Mouse (Mus musculus): Measurements from ENCODE around the gene Tarbp2.
A peak's percentile ranks its signal among the peaks of the same experiment; 100 is the strongest.

The Tarbp2 gene

GRCm38 (mm10) chr15:102517976-102518858 is at the start of gene Tarbp2:
Gene Tarbp2, plus strand, starts transcription at chr15:102518192.
- peak; percentile 100 for DNase-seq (ENCODE audit: low spot score in 2 of 2)

- DNase-seq (ENCODE audit: low spot score in 2 of 2), result no peak
These were observed 49.2 kb upstream of the Tarbp2 start for GRCm38 (mm10) chr15:102468675-102469370.

DNA sequence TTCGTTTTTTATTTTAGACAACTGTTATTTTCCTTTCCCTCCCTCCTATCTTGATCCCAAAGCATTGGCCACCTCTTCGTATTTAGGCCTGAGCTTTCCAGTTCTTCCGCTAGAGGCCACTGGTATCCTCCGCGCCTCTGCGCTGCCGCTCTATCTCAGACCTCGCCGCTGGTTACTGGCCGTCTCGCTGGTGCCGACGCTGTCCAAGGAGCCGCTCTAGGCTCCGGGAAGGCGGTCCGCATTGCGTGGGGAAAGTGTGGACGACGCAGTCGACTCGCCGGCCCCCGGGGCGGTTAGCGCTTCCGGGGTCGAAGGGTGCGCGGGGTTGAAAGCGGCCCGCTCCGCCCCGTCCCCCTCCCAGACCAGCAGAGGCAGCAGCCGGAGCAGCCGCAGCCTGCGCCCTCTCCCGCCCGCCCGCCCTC is 47.8 kb upstream of the Tarbp2 start, which contains the start of gene Pcbp2:
Pcbp2 (plus strand) TSS at position 357 of the 422 bp plus-strand sequence.
- DNase-seq (ENCODE audit: low spot score in 2 of 2), result peak; percentile 85 to 89

GRCm38 (mm10) chr15:102470605-102471294 is 47.2 kb upstream of the Tarbp2 start:
- DNase-seq (ENCODE audit: low spot score in 2 of 2), result peak; percentile 61 to 64

DNA sequence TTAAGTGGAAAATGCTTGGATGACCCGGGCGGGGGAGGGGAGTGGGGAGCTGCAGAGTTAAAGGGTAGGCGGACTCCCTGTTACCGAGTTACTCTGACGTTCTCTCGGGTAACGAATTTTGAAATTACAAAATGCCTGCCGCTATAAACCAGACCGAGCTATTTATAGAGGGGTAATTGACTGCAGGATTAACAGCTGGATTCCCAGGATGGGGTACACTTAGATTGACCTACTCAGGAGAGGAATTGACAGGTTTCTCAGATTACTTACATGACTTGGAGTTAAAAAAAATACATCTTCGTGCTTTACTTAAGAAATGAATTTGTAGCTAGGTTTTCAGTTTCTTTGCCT is 46.7 kb upstream of the Tarbp2 start:
- no peak for DNase-seq (ENCODE audit: low spot score in 2 of 2)

DNA sequence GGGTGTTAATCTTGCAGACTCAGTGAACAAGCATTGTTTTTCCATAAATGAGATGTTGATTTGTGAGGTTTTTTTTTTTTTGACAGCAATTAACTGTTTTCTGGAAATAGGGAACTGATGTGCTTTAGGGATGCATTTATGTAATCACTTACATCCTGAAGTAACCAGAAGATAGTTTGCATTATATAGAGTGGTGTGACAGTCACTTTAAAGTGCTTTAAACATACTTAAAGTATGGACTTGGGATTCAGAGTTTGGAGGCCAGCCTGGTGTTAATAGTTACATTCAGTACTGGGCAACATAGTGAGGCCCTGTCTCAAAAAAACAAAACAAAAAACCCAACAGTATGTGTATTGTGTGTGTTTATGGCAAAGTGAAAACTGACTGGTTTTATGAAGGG is 46.3 kb upstream of the Tarbp2 start:
- no peak for DNase-seq (ENCODE audit: low spot score in 2 of 2)

GRCm38 (mm10) chr15:102473246-102473645 is 44.7 kb upstream of the Tarbp2 start:
- DNase-seq (ENCODE audit: low spot score in 2 of 2), result no peak

DNA sequence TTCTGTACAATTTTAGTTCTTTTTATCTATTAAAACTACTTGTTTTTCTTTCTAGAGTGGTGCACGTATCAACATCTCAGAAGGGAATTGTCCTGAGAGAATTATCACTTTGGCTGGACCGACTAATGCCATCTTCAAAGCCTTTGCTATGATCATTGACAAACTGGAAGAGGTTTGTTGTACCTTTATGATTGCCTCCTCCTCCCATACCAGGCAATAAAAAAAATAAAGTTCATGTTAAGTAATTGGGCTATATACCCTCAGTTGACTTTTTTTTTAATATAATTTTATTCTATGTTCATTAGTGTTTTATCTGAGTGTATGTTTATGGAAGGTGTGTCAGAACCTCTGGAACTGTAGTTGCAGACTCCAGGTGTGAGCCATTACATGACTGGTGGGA is 43.5 kb upstream of the Tarbp2 start:
- DNase-seq (ENCODE audit: low spot score in 2 of 2), result no peak

DNA sequence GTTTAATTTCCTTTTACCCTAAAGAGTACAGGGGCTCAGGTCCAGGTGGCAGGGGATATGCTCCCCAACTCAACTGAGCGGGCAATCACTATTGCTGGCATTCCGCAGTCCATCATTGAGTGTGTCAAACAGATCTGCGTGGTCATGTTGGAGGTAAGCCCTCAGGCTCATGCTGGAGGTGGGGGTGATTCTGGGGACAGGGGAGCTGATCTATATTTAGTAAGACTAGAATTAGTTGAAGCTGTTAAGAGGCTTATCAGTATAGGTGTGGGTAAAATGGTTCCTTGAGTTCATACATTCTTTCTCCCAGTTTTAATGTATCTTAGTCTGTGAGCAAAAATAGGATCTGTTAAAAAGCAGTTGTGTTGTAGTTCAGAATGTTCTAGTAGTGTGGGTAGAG is 34.9 kb upstream of the Tarbp2 start:
- DNase-seq (ENCODE audit: low spot score in 2 of 2), result no peak

- DNase-seq (ENCODE audit: low spot score in 2 of 2), result no peak
These were observed 32.1 kb upstream of the Tarbp2 start for GRCm38 (mm10) chr15:102485853-102486252.

GRCm38 (mm10) chr15:102487664-102488063 is 30.3 kb upstream of the Tarbp2 start:
- no peak for DNase-seq (ENCODE audit: low spot score in 2 of 2)

GRCm38 (mm10) chr15:102498322-102498721 is 19.7 kb upstream of the Tarbp2 start:
- no peak for DNase-seq (ENCODE audit: low spot score in 2 of 2)

GRCm38 (mm10) chr15:102499370-102499769 is 18.6 kb upstream of the Tarbp2 start:
- DNase-seq (ENCODE audit: low spot score in 2 of 2), result no peak

- no peak for DNase-seq (ENCODE audit: low spot score in 2 of 2)
These were observed 18.1 kb upstream of the Tarbp2 start for GRCm38 (mm10) chr15:102499851-102500250.

- no peak for DNase-seq (ENCODE audit: low spot score in 2 of 2)
These were observed 17.5 kb upstream of the Tarbp2 start for GRCm38 (mm10) chr15:102500479-102500878.

- DNase-seq (ENCODE audit: low spot score in 2 of 2), result no peak
These were observed 16.7 kb upstream of the Tarbp2 start for GRCm38 (mm10) chr15:102501084-102501814.

- no peak for DNase-seq (ENCODE audit: low spot score in 2 of 2)
These were observed 15.6 kb upstream of the Tarbp2 start for GRCm38 (mm10) chr15:102502254-102502840.

DNA sequence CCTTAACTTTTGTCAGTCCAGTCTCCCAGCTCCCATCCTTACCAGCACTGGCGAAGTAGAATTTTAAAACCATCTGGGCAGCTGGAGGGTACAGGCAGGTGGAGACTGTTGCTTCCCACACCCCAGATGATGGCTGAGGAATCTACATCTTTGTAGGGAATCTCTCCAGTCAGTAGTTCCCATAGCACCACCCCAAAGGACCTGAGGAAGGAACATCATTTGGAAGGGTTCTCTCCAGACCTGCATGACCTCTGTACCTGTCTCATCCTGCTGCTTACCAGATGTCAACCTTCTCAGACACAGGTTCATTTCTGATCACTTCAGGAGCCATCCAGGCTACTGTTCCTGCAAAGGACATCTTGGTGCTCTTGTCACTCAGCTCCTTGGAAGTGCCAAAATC is 14.5 kb upstream of the Tarbp2 start, which contains the start of gene Gm10337:
Gm10337 (plus strand) TSS at position 276 of the 400 bp plus-strand sequence.
- DNase-seq (ENCODE audit: low spot score in 2 of 2), result no peak

DNA sequence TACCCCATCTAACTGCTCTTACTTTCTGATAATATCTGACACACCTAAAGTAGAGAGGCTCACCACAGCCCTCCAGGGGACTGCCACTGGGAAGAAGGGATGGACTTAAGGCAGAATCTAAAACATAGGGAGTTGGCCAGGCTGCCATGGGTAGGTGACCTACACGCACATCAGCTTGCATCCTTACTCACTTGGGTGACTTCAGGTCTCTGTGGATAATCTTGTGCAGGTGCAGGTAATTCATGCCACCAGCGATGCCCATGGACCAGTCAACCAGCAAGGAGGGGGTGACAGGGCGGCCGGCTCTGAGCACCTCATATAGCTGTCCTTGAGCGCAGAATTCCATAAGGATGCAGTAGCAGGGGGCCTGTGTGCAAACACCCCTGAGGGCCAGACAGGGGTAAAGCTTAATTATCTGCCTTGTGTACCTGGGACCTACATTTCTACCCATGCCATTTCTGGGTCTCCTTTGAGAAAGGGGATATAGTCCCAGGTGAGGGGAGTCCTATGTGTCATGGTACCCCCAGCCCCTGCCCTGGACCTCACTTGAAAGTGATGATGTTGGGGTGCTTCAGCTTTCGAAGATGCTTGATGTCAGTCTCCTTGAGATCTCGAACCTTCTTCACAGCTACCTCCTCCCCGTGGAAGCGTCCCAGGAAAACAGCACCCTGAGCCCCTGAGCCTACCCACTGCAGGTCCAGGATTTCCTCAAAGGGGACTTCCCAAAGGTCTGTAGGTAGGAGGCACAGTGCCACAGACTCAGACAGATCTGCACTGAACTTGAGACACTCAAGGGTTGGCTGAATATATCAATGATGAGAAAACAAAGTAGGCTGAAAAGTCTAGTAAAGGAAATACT is 13.8 kb upstream of the Tarbp2 start:
- DNase-seq (ENCODE audit: low spot score in 2 of 2), result no peak

DNA sequence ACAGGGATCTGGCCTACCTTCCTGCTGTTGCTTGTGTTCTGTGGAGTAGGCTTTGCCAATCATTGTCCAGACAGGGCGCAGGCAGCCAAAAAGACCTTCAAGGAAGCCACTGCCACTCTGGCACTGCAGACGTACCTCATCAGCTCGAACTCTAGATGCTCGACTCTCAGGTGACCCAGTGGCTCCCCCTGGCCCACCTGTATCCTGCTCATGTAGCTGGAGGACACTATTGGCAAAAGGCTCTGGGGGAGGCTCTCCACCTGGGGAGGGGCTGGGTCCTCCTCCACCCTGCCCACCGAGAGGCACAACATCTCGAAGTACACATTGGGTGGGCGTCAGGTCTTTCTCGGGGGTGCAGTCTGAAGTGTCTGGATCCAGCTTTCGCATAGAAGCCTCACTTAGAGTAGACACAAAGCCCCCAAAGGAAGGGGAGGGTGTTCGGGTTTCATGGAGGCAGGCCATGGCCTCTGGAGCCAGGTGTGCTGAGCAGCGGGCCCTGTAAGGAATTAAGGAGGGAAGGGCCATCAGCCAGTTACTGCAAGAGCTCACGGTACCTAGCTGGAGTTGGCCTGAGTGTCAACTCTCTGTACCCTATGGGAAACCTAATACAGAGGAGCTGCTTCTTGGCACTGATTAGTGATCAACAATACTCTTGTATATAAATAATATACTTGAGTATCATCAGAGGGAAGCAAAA is 12.8 kb upstream of the Tarbp2 start:
- no peak for DNase-seq (ENCODE audit: low spot score in 2 of 2)
